Mouse (Mus musculus): ENCODE data around the gene Gtdc1.

DNA sequence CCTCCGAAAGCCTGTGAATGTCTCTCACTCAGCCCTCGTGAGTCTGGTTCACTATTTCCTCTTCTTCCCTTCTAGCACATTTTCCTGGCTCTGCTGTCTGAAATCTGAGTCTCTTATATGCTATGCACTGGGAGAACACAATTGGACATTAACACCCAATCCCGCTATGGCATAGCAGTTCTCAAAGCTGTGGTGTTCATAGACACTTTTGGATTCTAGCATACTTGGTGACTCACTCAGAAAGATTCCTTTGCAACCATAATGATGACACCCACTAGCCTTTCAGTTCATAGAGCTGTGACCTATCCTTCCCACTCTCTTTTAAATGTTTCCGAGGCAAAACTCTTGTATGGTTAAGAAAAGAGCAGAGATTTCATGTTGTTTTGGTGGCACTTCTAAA lies 33.7 kb upstream of the Gtdc1 start:
- TF ChIP-seq POLR2A (IDR thresholded peaks at IDR 0.05; ENCODE audit: insufficient read depth, low read depth, low read length) (no peak), CTCF (IDR thresholded peaks at IDR 0.05; ENCODE audit: insufficient read depth, low read depth, low read length) (no peak)
